Mouse (Mus musculus) CH12.LX (cell line): Measurements from ENCODE around the gene Jun.

Experiments used
- ETS1 ChIP-seq: conservative IDR thresholded peaks from 2 replicates; pipeline ENCODE4 v1.6.1; 2012; ENCODE audit warnings: low read depth, mild to moderate bottlenecking, inconsistent platforms, low read length, improper control_type of control experiment, moderate library complexity
- MEF2A ChIP-seq: IDR thresholded peaks from 2 replicates; pipeline ENCODE4 v1.6.1; 2014; ENCODE audit warnings: low read depth, mild to moderate bottlenecking, inconsistent platforms, low read length, improper control_type of control experiment, borderline replicate concordance
- POLR2A ChIP-seq: IDR thresholded peaks from 2 replicates; pipeline ENCODE4 v1.6.1; 2011; ENCODE audit warnings: low read depth, mild to moderate bottlenecking, improper control_type of control experiment, low read length
- USF1 ChIP-seq: IDR thresholded peaks from 2 replicates; pipeline ENCODE4 v1.6.1; 2014; ENCODE audit warnings: low read depth, mild to moderate bottlenecking, inconsistent platforms, low read length, improper control_type of control experiment

DNA sequence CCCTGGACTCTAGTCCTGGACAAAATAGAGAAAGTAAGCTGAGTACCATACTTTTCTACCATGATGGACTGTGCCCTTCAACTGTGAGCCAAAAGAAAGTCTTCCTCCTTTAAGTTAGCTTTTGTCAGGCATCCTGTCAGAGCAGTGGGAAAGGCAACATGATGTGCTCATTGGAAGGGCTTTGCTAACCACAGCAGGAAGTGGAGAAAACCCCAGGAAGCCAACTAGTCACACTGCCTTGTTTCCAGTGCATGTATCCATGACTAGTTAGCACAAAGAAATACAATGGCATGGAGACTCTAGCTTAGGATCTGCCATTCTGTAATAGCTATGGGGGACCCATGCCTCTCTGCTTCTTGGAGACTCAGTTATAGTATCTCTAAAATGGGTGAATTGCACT, 37.9 kb upstream of the Jun start:
- no peak for TF ChIP-seq USF1
- no peak for TF ChIP-seq MEF2A
- TF ChIP-seq ETS1: no peak
- no peak for TF ChIP-seq POLR2A
